Mouse (Mus musculus) neural tube, embryonic 15.5 days (tissue): ENCODE measurements around the gene Stx18. TPM values are rescaled to one million over a fixed set of nuclear protein-coding genes. Genes with fewer than 3 reads are reported as not detected.

Experiments
- ATAC-seq: fragments of 200-750 bp; cut with Nextera tagmentation; 2 replicates; pipeline ENCODE4 v1.8.0; 2017; ENCODE audit warnings: mild to moderate bottlenecking, moderate TSS enrichment, moderate library complexity; ENCODE audit not compliant: low FRiP score
- H3K27ac ChIP-seq: fragments of 300-500 bp; sonication (generic); replicated peaks from 2 replicates; pipeline ENCODE4 v1.5.1; 2015; ENCODE audit warnings: mild to moderate bottlenecking, inconsistent platforms
- H3K27me3 ChIP-seq: fragments of 300-500 bp; sonication (generic); replicated peaks from 2 replicates; pipeline ENCODE4 v1.6.1; 2015; ENCODE audit warnings: inconsistent platforms
- H3K36me3 ChIP-seq: fragments of 300-500 bp; sonication (generic); 2 replicates; pipeline ENCODE4 v1.6.1; 2015; ENCODE audit warnings: inconsistent platforms
- H3K4me1 ChIP-seq: fragments of 300-500 bp; sonication (generic); 2 replicates; pipeline ENCODE4 v1.6.1; 2015; ENCODE audit warnings: inconsistent platforms
- H3K4me2 ChIP-seq: fragments of 300-500 bp; sonication (generic); 2 replicates; pipeline ENCODE4 v1.6.1; 2015; ENCODE audit warnings: inconsistent platforms, mild to moderate bottlenecking, moderate library complexity
- H3K4me3 ChIP-seq: fragments of 300-500 bp; sonication (generic); replicated peaks from 2 replicates; pipeline ENCODE4 v1.5.1; 2015; ENCODE audit warnings: mild to moderate bottlenecking, inconsistent platforms
- H3K9ac ChIP-seq: fragments of 300-500 bp; sonication (generic); replicated peaks from 2 replicates; pipeline ENCODE4 v1.6.1; 2015; ENCODE audit warnings: mild to moderate bottlenecking, inconsistent platforms
- H3K9me3 ChIP-seq: fragments of 300-500 bp; sonication (generic); replicated peaks from 2 replicates; pipeline ENCODE4 v1.6.1; 2016; ENCODE audit warnings: inconsistent platforms
- WGBS: fragments of 180-500 bp; shearing (Covaris S2); methylation state at CpG from one replicate; pipeline ENCODE4 v1.1.7; 2015; ENCODE audit warnings: mixed read lengths; 5-methylcytosine and 5-hydroxymethylcytosine counted together
- polyA plus RNA-seq: library from polyadenylated mRNA; unstranded; fragments of >200 nt; fragmentation: Nextera tagmentation; extraction: Ambion mirVana; gene quantifications from 2 replicates; pipeline ENCODE4 v1.2.1, GENCODE M21; 2015

Gene Stx18
- polyA plus RNA-seq, 1 experiment from 2014 or later, result 35.0 TPM

DNA sequence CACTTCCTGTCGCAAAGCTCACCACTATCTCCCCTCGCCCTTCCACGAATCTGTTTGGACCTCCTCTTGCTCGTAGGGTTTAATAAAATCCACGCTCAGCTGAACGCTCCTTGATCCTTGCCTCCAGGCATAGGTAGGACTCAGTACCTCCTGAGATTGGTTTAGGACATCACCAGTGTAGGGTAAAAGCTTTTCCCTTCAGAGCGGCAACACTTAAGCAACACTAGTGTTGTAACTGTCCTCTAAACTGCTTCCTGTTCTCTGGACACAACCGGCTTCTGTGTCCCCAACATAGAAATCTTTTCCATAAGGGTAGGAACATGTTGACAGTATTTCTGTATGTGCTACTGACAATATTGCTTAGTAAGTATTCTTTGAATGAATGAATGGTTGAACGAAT, 1.3 kb downstream of the Stx18 start:
- Histone ChIP-seq H3K27ac (peak overlapping the region; percentile 86; the same call in 1 of the 2 replicates), H3K4me1 (peaks cover 19% of the 10 kb centered on the region), H3K9me3 (no peaks in the 10 kb centered on the region), H3K4me2 (peak overlapping the region; percentile 79), H3K27me3 (0 out of 2 replicates have a peak, but pooled peaks cover 4% of the 10 kb centered on the region), H3K9ac (peak overlapping the region; percentile 87), H3K4me3 (peak overlapping the region; percentile 99), H3K36me3 (no peaks in the 10 kb centered on the region)
- WGBS, result 31% methylated on average over 9 of the region's 9 CpGs
- ATAC-seq, result no peak

DNA sequence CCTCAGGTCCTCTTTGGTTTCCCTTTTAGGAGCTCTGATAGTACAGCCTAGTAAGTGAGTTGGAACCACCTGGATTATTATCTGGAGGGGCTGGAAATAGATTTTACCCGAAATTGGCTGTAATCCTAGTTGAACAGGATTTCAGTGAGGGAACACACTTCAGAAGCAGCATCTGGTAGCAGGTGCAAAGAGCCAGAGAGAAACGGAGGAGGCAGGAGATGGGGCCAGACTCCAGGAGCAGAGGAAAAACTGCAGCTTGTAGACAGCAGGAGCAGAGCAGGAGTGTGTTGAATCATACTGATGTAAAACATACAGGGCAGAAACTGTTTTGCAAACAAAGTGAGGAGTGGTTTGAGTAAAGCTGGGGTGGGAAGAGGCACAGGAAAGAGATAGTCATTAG, 6.4 kb downstream of the Stx18 start:
- no peak for ATAC-seq
- no peak overlapping the region for H3K4me2 ChIP-seq
- no peak overlapping the region for H3K27ac ChIP-seq
- H3K27me3 ChIP-seq, result no peaks in the 10 kb centered on the region
- peaks cover 10% of the 10 kb centered on the region for H3K4me1 ChIP-seq
- no peak overlapping the region for H3K4me3 ChIP-seq
- 75% methylated on average over 2 of the region's 2 CpGs for WGBS
- no peak overlapping the region for H3K9ac ChIP-seq
- no peaks in the 10 kb centered on the region for H3K36me3 ChIP-seq
- H3K9me3 ChIP-seq, result no peaks in the 10 kb centered on the region

DNA sequence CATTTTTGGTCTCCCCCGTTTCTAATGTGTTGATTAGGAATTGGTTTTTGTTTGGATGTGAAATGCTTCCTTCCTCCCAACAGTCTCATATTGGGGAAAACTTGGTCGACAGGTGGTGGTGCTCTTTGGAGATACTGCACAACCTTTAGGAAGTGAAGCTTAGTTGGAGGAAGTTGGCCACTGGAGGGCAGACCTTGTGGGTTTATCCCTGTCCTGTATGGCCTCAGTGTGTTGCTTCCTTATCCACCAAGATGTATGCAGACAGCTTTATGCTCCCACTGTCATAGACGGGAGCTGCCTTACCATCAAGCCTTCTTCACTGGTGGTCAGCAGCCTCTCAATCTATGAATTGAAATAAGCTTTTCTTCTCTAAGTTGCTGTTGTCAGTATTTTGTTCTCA, 9.6 kb downstream of the Stx18 start:
- no peak for ATAC-seq

DNA sequence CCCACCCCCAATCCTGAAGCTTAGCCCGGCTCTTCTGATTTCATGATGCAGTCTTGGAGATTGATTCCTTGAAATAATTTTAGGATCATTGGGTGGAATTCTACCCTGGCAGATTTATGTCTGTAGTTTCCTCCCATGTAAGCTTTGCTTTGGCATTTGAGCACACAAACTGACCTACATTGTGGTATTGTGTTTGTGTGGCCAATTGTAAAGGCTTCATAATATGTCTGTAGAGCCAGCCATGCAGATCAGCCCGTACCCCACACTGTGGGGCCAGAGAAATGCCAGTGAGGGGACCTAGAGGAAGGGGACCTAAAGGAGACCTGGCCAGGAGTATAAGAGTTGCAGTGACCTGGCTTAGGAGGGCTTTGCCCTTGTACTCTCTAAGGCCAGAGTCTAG, 22.5 kb downstream of the Stx18 start:
- 23% methylated on average over 2 of the region's 2 CpGs for WGBS
- ATAC-seq, result no peak

More for the DNA sequence above, 9.6 kb downstream of the Stx18 start:
- H3K9me3 ChIP-seq, result no peaks in the 10 kb centered on the region
- no peaks in the 10 kb centered on the region for H3K36me3 ChIP-seq
- H3K9ac ChIP-seq, result no peak overlapping the region
- no peak overlapping the region for H3K27ac ChIP-seq
- H3K4me2 ChIP-seq, result no peak overlapping the region
- no peaks in the 10 kb centered on the region; the same call in 1 of the 2 replicates for H3K4me1 ChIP-seq
- 47% methylated on average over 3 of the region's 3 CpGs for whole genome bisulfite sequencing
- no peaks in the 10 kb centered on the region for H3K27me3 ChIP-seq
- no peak overlapping the region for H3K4me3 ChIP-seq

DNA sequence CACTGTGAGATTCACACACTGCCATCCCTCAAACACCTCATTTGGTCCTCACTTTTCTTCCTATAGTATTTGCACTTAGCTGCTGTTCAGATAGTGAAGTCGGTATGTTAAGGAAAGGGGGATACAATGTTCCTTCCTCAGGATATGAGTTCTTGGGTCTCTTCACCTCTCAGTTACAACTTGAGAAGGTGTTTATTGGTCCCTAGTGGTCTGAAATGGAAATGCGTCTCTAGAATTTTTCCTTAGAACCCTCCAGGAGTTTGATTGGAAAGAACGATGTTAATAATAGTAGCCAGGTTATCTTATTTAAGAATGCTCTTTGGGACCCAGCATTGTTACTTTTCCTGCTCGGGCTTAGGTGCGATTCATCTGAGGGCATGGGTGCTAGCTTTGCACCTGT, 24.2 kb downstream of the Stx18 start:
- Histone ChIP-seq H3K4me1 (peaks cover 12% of the 10 kb centered on the region), H3K9me3 (no peaks in the 10 kb centered on the region), H3K36me3 (no peaks in the 10 kb centered on the region), H3K9ac (no peak overlapping the region), H3K27ac (no peak overlapping the region), H3K27me3 (no peaks in the 10 kb centered on the region), H3K4me2 (no peak overlapping the region), H3K4me3 (no peak overlapping the region)
- 20% methylated on average over 5 of the region's 5 CpGs for WGBS
- no peak for ATAC-seq

More for the DNA sequence above, 22.5 kb downstream of the Stx18 start:
- Histone ChIP-seq H3K9ac (no peak overlapping the region), H3K4me2 (no peak overlapping the region), H3K27me3 (no peaks in the 10 kb centered on the region), H3K27ac (no peak overlapping the region), H3K36me3 (no peaks in the 10 kb centered on the region), H3K4me1 (peaks cover 12% of the 10 kb centered on the region), H3K9me3 (no peaks in the 10 kb centered on the region), H3K4me3 (no peak overlapping the region)

DNA sequence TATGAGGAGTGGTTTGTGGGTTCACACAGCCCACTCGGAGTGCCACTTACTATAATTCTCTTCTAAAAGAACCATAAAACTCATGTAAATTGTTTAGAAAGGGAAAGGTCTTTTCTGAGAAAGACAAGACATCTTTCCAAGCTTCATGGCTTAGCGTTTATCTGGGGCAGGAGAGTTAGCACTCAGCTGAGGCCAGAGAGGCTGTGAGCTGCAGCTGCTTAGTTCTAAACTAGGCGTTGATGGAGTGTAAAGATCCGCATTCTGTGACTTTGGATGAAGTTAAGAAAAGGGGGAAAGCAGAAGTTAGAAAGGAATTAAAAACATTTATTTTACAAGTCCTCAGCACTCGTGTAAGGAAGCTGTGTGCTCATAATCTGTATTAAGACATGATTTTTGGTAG, 24.8 kb downstream of the Stx18 start:
- no peak overlapping the region for H3K27ac ChIP-seq
- ATAC-seq, result no peak
- H3K4me3 ChIP-seq, result no peak overlapping the region
- WGBS, result 57% methylated on average over 5 of the region's 5 CpGs
- peaks cover 12% of the 10 kb centered on the region for H3K4me1 ChIP-seq
- H3K4me2 ChIP-seq, result no peak overlapping the region
- no peak overlapping the region for H3K9ac ChIP-seq
- H3K36me3 ChIP-seq, result no peaks in the 10 kb centered on the region
- no peaks in the 10 kb centered on the region for H3K27me3 ChIP-seq
- no peaks in the 10 kb centered on the region for H3K9me3 ChIP-seq

DNA sequence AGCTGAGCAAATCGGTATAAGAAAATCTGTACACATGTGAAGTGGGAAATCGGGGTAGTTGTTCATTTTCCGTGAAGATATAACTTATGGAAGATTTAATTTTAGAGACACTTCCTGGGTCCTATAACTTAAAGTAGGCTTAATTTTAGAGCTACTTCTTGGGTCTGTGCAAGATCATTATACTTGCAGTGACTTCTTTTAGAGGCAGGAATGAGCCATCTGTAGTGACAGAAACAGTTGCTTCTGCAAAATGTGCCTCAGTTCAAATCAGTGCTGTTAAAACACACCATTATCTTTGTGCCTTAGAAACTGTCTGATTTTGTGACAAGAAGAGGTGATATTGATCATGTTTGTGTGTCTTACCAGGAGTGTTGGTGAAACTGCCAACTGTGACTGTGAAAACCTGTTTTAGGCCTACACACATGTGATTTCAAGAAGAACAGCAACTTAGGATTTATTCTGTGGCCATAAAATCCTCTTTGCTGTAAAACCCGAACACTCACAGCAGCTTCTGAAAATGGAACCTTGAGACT, 25.6 kb downstream of the Stx18 start:
- no peak for ATAC-seq
- peaks cover 12% of the 10 kb centered on the region for H3K4me1 ChIP-seq
- no peak overlapping the region for H3K4me3 ChIP-seq
- H3K36me3 ChIP-seq, result no peaks in the 10 kb centered on the region
- no peaks in the 10 kb centered on the region for H3K27me3 ChIP-seq
- H3K4me2 ChIP-seq, result no peak overlapping the region
- no peak overlapping the region for H3K27ac ChIP-seq
- no peak overlapping the region for H3K9ac ChIP-seq
- 84% methylated on average over 4 of the region's 4 CpGs for WGBS
- H3K9me3 ChIP-seq, result no peaks in the 10 kb centered on the region

DNA sequence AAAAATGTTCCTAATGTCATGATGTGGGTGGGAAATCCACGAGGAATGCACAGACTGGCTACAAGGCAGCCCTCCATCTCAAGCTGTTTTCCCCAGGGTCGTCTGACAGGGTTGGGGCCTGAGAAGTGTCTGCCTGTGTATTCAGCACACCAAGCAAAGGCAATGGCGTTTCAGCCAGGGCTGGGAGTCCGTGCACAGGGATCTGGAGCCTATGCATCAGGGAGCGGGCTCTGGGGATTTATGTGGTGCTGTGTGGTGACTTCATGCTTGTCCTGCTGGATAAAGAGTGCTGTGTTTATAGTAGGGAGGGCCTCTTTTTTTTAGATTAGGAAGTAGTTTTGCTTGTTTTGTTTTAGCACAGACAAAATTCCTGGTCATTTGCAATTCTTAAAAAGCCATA, 26.2 kb downstream of the Stx18 start:
- no peak overlapping the region for H3K4me2 ChIP-seq
- no peak for ATAC-seq
- H3K4me1 ChIP-seq, result peaks cover 12% of the 10 kb centered on the region
- no peaks in the 10 kb centered on the region for H3K27me3 ChIP-seq
- 16% methylated on average over 5 of the region's 5 CpGs for WGBS
- H3K36me3 ChIP-seq, result no peaks in the 10 kb centered on the region
- H3K4me3 ChIP-seq, result no peak overlapping the region
- H3K27ac ChIP-seq, result no peak overlapping the region
- no peak overlapping the region for H3K9ac ChIP-seq
- no peaks in the 10 kb centered on the region for H3K9me3 ChIP-seq

DNA sequence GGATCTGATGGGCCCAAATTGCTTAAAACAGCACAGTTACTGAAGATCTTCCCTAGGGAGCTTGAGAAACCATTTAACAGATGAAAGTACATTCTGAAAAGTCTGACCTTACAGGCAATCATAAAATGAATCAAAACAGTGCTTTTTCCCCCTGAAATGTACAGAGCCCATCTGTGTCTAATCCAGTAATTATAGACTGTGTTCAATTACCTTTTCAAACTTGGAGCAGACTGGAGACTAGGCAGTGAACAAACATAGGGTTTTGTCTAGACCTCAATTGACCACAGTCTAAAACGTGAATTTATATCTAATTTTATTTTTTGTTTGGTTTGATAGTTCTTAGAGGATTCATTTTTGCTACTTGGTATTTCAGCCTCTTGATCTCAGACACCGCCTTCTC, 26.9 kb downstream of the Stx18 start:
- Histone ChIP-seq H3K9ac (no peak overlapping the region), H3K27me3 (no peaks in the 10 kb centered on the region), H3K4me3 (no peak overlapping the region), H3K4me1 (peaks cover 12% of the 10 kb centered on the region), H3K27ac (no peak overlapping the region), H3K36me3 (no peaks in the 10 kb centered on the region), H3K9me3 (no peaks in the 10 kb centered on the region), H3K4me2 (no peak overlapping the region)
- WGBS, result 37% methylated on average over 2 of the region's 2 CpGs
- ATAC-seq, result no peak

DNA sequence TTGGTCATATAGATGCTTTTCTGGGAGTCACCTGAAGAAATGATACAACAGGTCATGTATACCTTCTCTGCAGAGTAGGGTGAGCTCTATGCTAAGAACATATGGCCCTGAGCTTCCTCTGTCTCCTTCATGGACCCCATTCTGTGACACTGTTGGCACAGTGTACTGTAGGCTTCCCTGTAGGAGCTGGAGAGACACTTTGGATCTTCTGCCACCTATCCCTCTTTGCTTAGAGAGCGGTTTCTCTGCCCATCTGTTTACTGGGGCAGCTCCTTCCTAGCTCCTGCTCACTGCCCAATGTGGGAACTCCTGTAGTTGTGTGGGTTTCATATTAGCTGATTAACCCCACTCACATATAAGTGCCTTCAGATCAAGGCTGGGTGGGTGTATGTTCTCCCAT, 28.1 kb downstream of the Stx18 start:
- WGBS, result 96% methylated on average over 1 of the region's 1 CpGs
- Histone ChIP-seq H3K9ac (no peak overlapping the region), H3K36me3 (no peaks in the 10 kb centered on the region), H3K9me3 (no peaks in the 10 kb centered on the region), H3K27ac (no peak overlapping the region), H3K4me1 (peaks cover 12% of the 10 kb centered on the region), H3K27me3 (no peaks in the 10 kb centered on the region), H3K4me3 (no peak overlapping the region), H3K4me2 (no peak overlapping the region)
- ATAC-seq, result no peak

DNA sequence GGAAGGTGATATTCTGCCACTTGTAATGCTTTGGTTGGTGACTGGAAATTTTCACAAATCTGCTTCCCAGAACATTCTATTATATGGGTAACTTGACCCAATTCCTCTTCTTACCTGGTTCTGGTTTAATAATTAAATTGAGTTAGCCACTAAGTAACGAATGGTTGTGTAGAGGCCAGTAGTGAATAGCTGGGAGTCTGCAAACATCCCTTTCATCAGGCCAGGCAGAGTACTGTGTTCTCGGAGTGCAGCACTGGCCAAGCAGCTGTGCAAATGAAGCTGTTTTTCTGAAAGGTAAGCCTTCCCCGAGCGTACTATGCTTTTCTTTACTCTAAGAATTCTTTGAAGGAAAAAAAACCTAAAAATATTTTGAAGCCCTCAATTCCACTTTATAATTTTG, 37.8 kb downstream of the Stx18 start:
- ATAC-seq, result no peak
- Histone ChIP-seq H3K9me3 (no peaks in the 10 kb centered on the region), H3K4me2 (no peak overlapping the region), H3K36me3 (no peaks in the 10 kb centered on the region), H3K9ac (no peak overlapping the region), H3K27ac (no peak overlapping the region), H3K4me1 (peaks cover 4% of the 10 kb centered on the region; the same call in 1 of the 2 replicates), H3K4me3 (no peak overlapping the region), H3K27me3 (no peaks in the 10 kb centered on the region)
- WGBS, result 43% methylated on average over 4 of the region's 4 CpGs

DNA sequence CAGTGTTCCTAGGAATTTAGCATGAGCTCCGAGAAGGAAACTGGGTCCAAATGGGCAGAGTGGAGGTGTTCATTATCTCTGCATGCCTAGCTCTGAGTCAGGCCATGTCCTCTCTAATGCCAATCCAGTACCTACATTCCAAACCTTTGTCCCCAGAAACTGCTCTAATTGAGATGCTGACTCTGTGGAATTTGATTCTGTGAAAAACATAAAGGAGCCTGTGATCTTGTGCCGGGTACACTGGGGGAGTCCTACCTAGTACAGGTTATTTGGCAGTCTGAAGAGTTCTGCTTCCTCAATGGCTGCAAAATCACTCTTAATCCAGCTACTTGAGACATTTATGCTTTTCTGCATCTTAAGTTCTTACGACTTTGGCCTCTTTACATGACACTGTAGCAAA, 40.0 kb downstream of the Stx18 start:
- no peak for ATAC-seq
- peaks cover 9% of the 10 kb centered on the region for H3K4me1 ChIP-seq
- H3K9ac ChIP-seq, result no peak overlapping the region
- H3K27me3 ChIP-seq, result no peaks in the 10 kb centered on the region
- H3K4me2 ChIP-seq, result no peak overlapping the region
- H3K4me3 ChIP-seq, result no peak overlapping the region
- H3K36me3 ChIP-seq, result no peaks in the 10 kb centered on the region
- no peaks in the 10 kb centered on the region for H3K9me3 ChIP-seq
- no peak overlapping the region for H3K27ac ChIP-seq
- 79% methylated on average over 3 of the region's 3 CpGs for WGBS

DNA sequence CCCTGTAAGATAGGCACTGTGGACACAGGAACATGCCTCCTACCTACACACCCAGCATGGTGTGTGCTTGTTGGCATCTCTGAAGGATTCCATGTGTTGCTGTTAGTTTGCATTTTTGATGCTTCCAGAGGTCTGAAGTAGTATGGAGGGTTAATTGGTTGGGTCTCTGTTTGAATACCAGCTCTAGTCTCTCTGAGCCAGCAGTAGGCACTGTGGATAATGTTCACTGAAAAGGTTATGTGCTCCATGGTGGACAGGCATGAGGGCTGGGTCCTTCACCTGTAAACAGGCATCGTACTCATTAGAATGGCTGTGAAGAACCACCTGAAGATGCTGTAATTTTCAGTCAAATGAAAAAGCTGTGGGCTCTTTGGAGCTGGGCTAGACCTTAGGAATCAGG, 41.9 kb downstream of the Stx18 start:
- no peak for ATAC-seq
- Histone ChIP-seq H3K36me3 (no peaks in the 10 kb centered on the region), H3K9ac (no peak overlapping the region), H3K4me3 (no peak overlapping the region), H3K27me3 (0 out of 2 replicates have a peak, but pooled peaks cover 1% of the 10 kb centered on the region), H3K9me3 (no peaks in the 10 kb centered on the region), H3K4me2 (no peak overlapping the region), H3K4me1 (peaks cover 9% of the 10 kb centered on the region), H3K27ac (no peak overlapping the region)
- 95% methylated on average over 1 of the region's 1 CpGs for WGBS
